Mouse (Mus musculus): Measurements from ENCODE around the gene Cd46.

DNA sequence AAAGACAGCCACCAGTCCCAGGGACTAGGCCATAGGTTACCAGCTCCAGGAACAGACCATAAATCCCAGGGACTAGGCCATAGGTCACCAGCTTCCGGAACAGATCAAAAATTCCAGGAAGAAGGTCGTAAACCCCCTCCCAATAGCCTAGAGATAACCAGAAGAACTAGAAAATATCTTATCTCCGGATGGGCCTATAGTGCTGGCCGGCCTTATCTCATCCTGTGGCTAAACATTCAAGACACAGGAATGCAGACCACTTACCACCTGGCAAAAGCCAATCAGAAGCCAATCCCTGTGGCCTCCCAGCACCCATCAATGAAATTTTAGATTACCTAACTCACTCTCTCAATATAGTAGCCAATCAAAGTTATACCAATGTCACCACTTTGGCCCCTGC is 8.6 kb upstream of the Cd46 start:
- TF ChIP-seq CTCF (IDR thresholded peaks at IDR 0.05; ENCODE audit: low read depth, low read length) (no peak), POLR2A (IDR thresholded peaks at IDR 0.05; ENCODE audit: insufficient read depth, low read length) (no peak), EP300 (IDR thresholded peaks at IDR 0.05; ENCODE audit: insufficient read depth, low read depth, low read length) (no peak)
